Mouse (Mus musculus) stomach, postnatal 0 days (tissue): ENCODE results near the gene Slc17a1.

ENCODE experiments used
- CTCF ChIP-seq: IDR thresholded peaks from 2 replicates; pipeline ENCODE4 v1.5.1; 2016; ENCODE audit warnings: antibody characterized with exemption, low read depth, mild to moderate bottlenecking, moderate library complexity
- EP300 ChIP-seq: optimal IDR thresholded peaks from 2 replicates; pipeline ENCODE3; 2016; ENCODE audit warnings: antibody characterized with exemption

GRCm38 (mm10) chr13:23892592-23893268 lies 25.2 kb downstream of the Slc17a1 start:
- TF ChIP-seq EP300, result no peak
- no peak for TF ChIP-seq CTCF
